Mouse (Mus musculus) adipocyte (in vitro differentiated cells): Measurements from ENCODE around the gene Tenm2.

Experiments
- DNase-seq: peaks from one replicate; pipeline ENCODE4 v3.0.0-alpha.2; 2016; ENCODE audit warnings: low spot score

Tenm2 gene

DNA sequence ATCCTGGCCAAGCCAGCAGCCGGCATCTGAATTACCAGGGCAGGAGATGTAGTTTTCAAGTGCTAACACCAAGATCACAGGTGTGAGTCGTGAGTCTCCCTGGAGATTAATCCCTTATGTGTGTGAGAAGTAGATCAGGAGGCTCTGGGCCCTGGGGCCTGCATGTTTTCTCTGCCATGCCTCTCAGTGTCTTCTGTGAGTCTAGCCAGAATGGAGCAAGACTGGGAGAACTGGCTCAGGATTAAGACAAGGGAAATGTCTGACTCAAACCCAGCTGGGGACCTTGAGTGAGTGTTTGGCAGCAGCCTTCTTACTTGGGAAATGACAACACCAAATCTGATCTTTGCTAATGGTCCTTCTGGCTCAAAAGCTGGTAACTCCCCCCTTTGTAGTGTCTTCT, 1183.2 kb downstream of the Tenm2 start:
- DNase-seq, result no peak

DNA sequence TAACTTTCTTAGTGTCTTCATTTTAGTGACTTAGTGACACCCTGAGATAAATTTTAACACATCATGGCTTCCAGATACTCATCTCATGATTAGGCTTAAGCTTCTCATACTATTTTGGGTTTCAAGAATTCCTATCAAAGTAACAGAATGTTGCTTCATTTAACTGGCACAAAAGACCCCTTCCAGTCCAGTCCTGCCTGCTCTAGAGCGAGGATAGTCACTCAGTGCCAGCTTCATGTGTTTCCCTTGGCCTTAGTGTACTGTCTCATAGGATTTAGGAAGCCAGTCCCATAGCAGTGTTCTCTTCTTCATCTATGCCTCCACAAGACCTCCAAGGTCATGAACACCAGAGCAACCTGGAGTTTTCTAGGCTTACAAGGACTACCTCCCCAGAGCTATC, 1183.7 kb downstream of the Tenm2 start:
- no peak for DNase-seq

DNA sequence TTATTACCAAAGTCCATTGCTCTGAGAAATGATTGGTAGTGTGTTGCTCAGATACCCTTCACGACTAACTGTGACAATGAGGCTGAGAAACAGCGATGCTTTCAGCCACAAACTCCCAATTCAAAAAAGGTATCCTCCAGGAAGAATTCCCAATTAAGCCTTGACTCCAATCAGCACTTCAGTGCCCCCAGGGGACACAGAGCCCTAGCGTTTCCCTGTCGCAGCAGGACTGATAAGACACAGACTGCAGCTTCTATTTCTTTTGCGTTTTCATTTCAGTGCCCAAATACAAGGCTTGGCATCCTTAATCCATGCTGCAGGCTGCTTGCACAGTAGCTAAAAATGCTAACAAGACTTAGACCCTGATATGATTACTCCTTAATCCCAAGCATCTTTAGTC, 1186.2 kb downstream of the Tenm2 start:
- no peak for DNase-seq

DNA sequence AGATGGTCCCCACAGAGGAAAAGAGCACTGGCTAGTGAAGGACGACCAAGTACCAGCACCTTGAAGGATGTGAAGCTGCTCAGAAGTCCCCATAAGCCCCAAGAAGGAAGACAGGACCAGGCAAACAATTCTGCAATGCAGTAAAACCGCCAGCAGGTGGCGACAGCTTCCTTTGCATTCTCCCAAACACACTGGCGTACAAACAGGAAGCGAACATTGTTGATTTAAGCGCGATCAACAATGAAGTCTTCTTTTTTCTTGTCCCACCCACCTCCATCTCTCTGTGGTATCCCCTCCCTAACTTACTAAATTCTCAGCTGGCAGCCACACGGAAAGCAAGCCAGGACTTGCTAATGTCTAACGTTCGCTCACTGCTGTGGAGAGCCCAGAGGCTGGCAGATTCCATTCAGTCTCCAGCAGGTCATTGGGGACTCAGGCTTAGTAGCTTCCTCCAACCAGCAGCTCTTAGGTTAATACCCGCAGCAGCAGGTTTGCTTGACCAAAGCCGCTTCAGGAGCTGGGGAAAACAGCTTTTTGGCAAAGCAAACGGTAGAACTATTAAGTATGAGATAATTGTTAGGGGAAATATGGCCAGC, 1190.0 kb downstream of the Tenm2 start:
- peak; percentile 83 for DNase-seq

DNA sequence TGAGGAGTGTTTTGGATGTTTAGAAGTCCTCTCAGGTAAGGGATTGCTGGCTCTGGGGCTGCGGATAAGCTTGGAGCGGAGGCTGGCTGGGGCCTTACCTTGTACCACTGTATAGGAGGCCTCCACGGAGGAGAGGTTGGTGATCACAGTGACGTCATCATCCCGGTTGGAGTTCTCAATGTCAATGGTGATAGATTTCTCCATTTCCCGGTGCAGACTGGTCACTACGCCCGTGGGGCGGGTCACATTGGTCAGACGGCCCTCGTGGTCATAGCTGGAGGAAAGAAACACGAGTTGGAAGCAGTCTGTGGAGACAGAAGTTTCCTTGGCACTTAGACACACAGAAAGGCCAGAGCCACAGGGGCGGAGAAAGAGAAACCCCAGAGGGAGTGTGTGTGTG, 1194.4 kb downstream of the Tenm2 start:
- peak; percentile 14 for DNase-seq

GRCm38 (mm10) chr11:36040508-36041233, 1195.1 kb downstream of the Tenm2 start:
- DNase-seq, result no peak

- no peak for DNase-seq
These were observed 1195.9 kb downstream of the Tenm2 start for GRCm38 (mm10) chr11:36039825-36040224.

DNA sequence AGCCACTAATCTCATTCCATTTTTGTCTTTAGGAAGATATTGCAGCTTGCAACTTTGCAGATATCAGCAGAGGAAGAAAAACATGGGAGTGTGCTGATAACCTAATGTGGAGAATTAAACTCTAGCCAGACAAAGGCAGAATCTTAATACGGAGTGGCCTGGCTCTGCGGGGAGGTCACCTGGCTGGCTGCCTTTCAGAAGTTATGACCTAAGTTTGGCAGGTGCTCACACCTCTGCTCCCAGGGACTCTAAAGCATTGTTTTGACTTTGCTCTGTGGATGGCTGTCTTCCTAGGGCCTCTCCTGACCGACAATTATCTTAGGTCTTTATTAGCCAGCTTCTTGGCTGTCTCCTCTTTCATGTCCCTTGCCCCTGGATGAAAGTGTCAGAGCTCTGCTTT, 1197.4 kb downstream of the Tenm2 start:
- no peak for DNase-seq

GRCm38 (mm10) chr11:36037311-36037710, 1198.5 kb downstream of the Tenm2 start:
- DNase-seq, result no peak

- DNase-seq, result peak; percentile 97
These were observed 1199.6 kb downstream of the Tenm2 start for GRCm38 (mm10) chr11:36036061-36036695.

DNA sequence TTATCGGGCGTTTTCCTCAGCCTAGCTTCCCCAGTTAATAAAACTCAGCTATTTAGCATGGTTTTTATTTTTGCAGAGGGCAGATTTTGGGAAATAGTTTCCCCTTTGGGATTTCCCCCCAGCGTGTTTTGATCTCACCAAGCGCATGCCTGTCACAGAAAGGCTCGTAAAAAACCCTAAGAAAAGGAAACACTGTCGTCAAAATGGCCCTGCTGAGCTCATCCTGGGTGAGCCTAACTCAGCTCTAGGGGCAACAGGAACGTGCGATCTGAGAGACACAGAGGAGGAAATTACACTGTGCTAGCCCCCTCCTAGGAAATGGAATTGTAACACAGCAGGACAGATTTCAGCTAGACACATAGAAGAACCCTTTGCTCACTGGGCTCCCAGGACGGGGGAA, 1204.0 kb downstream of the Tenm2 start:
- DNase-seq, result no peak

GRCm38 (mm10) chr11:36020009-36020408, 1215.8 kb downstream of the Tenm2 start:
- DNase-seq, result no peak

- no peak for DNase-seq
These were observed 1222.6 kb downstream of the Tenm2 start for GRCm38 (mm10) chr11:36013179-36013578.

GRCm38 (mm10) chr11:36009281-36010208, 1226.2 kb downstream of the Tenm2 start:
- DNase-seq, result no peak

- DNase-seq, result no peak
These were observed 1232.9 kb downstream of the Tenm2 start for GRCm38 (mm10) chr11:36002900-36003299.

- peak; percentile 94 for DNase-seq
These were observed 1234.3 kb downstream of the Tenm2 start for GRCm38 (mm10) chr11:36001282-36001970.

DNA sequence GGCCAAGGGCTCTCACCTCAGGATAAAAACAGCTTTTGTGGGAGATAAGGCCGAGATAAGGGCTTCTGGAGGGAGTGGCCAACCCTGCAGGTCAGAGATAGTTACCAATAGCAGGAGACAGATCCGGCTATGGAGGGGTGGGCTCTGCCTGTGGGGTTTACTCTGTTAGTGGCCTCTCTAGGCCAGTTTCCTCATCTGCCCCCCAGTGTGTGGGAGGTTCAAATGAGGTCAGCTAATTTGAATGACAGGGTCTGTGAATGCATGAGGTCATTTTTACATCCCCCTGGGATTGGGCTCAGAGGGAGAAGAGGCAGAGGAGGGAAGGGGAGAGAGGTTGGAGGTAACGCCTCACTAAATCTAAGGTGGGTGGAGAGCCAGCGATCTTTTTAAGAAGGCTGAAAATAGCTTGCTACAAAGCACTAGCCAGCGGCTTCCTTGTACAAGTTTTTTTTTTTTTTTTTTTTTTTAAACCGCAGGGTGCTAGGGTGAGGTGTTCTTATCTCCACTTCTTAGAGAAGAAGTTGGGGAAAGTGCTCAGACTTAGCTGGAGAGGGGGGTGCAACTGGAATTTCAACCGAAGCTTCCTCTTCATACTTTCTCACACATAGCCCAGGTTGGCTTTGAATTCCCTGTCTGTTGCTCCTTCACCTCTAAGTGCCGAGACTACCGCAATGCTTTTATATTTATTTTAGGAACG, 1235.0 kb downstream of the Tenm2 start:
- DNase-seq, result no peak

- DNase-seq, result no peak
These were observed 1235.7 kb downstream of the Tenm2 start for GRCm38 (mm10) chr11:36000038-36000437.

DNA sequence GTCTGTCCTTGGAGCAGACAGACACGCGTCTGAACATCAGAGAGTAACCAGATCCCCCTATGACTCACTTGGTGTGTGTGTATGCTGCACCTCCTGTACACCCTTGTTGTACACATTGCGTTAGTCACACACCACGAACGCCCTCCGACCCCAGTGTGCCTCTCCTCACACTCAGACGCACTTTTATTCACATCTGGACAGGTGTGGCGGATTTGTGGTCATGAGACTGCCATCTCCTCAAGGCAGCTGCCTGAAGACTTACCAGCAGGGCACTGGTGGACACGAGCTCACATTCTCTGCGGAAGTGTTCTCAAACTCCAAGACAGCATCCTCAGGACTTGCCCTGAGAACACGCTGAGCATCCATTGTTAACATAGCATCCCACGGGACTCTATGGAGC, 1237.7 kb downstream of the Tenm2 start:
- no peak for DNase-seq

DNA sequence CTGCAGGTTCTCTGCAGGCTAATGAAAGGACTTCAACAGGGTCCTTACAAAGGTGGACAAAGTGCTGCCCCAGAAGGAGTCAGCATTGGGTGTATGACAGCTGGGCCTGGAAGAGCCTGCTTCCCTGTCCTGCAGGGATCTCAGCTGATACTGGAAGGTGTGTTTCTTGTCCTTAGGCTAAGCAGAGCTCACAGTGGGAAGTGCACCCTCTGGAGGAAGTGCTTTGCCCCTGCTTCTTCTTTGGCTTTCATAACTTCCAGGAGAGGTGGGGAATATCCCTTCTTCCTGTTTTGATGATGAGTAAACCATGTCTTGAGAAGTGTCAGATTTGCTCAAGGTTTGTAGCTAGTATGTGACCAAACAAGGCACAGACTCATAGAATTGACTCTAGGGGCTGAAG, 1240.5 kb downstream of the Tenm2 start:
- DNase-seq, result no peak

DNA sequence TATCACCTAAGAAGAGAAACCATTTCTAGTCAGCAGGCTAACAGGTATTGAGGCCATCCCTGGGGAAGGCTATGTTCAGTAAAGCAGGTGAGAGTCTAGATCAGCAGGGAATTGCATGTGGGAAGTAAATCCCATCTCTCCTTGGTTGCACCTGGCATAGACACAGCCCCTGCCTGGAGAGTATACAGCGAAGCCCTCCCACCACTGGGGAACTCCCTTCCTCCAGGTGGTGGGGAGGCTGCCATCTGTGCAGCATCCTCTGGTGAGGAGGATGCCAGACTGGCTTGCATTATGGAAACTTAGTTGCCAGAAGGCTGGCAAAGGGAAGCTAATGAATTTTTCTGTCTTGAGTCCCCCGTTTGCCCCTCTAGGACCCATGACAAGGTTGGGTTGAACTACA, 1243.9 kb downstream of the Tenm2 start:
- no peak for DNase-seq
